Mouse (Mus musculus) left cerebral cortex, adult 9 months (tissue): ENCODE results near the gene Dip2c.

ENCODE experiments used
- DNase-seq, 2 experiments: peaks; one replicate each; pipeline ENCODE4 v3.0.0; 2022; ENCODE audit warnings: low spot score in 2 of 2

Dip2c gene

GRCm38 (mm10) chr13:9329307-9329915 is 53.1 kb downstream of the Dip2c start:
- DNase-seq, result no peak

- peak in 1 of 2 experiments; percentile 6 for DNase-seq
Observed at GRCm38 (mm10) chr13:9333187-9333586, 56.9 kb downstream of the Dip2c start.

GRCm38 (mm10) chr13:9340293-9340692 is 64.0 kb downstream of the Dip2c start:
- DNase-seq, result no peak

GRCm38 (mm10) chr13:9342696-9343095 is 66.4 kb downstream of the Dip2c start:
- DNase-seq, result no peak

- DNase-seq, result no peak
Observed at GRCm38 (mm10) chr13:9347448-9347847, 71.1 kb downstream of the Dip2c start.

- DNase-seq, result peak; percentile 22 to 62
Observed at GRCm38 (mm10) chr13:9350670-9351069, 74.3 kb downstream of the Dip2c start.

GRCm38 (mm10) chr13:9353890-9354289 is 77.6 kb downstream of the Dip2c start:
- no peak for DNase-seq

GRCm38 (mm10) chr13:9355331-9355730 is 79.0 kb downstream of the Dip2c start:
- DNase-seq, result no peak

- no peak for DNase-seq
Observed at GRCm38 (mm10) chr13:9361457-9361856, 85.1 kb downstream of the Dip2c start.

GRCm38 (mm10) chr13:9371387-9371786 is 95.1 kb downstream of the Dip2c start:
- no peak for DNase-seq

GRCm38 (mm10) chr13:9377130-9377529 is 100.8 kb downstream of the Dip2c start:
- DNase-seq, result no peak

GRCm38 (mm10) chr13:9380740-9381410 is 104.5 kb downstream of the Dip2c start:
- DNase-seq, result no peak

- no peak for DNase-seq
Observed at GRCm38 (mm10) chr13:9388017-9388416, 111.7 kb downstream of the Dip2c start.

GRCm38 (mm10) chr13:9389334-9389733 is 113.0 kb downstream of the Dip2c start:
- DNase-seq, result no peak

- DNase-seq, result no peak
Observed at GRCm38 (mm10) chr13:9390204-9390804, 114.0 kb downstream of the Dip2c start.

GRCm38 (mm10) chr13:9393470-9393869 is 117.1 kb downstream of the Dip2c start:
- no peak for DNase-seq

- DNase-seq, result no peak
Observed at GRCm38 (mm10) chr13:9395286-9395685, 119.0 kb downstream of the Dip2c start.

- no peak for DNase-seq
Observed at GRCm38 (mm10) chr13:9398846-9399245, 122.5 kb downstream of the Dip2c start.

GRCm38 (mm10) chr13:9405399-9405798 is 129.1 kb downstream of the Dip2c start:
- DNase-seq, result no peak

GRCm38 (mm10) chr13:9408983-9409382 is 132.7 kb downstream of the Dip2c start:
- DNase-seq, result no peak

GRCm38 (mm10) chr13:9418441-9418840 is 142.1 kb downstream of the Dip2c start:
- peak in 1 of 2 experiments; percentile 16 for DNase-seq

- no peak for DNase-seq
Observed at GRCm38 (mm10) chr13:9419213-9419612, 142.9 kb downstream of the Dip2c start.

GRCm38 (mm10) chr13:9421949-9422348 is 145.6 kb downstream of the Dip2c start:
- no peak for DNase-seq
